Mouse (Mus musculus) kidney, embryonic 15.5 days (tissue): ENCODE results near the gene Sec22c. TPM values are rescaled to one million over a fixed set of nuclear protein-coding genes. Genes with fewer than 3 reads are reported as not detected.

Experiments
- ATAC-seq: fragments of 200-750 bp; cut with Nextera tagmentation; replicated peaks from 2 replicates; pipeline ENCODE4 v1.8.0; 2017; ENCODE audit warnings: moderate TSS enrichment; ENCODE audit not compliant: low FRiP score
- H3K27ac ChIP-seq: fragments of 300-500 bp; sonication (generic); 2 replicates; pipeline ENCODE4 v1.5.1; 2015; ENCODE audit warnings: mild to moderate bottlenecking, inconsistent platforms
- H3K27me3 ChIP-seq: fragments of 300-500 bp; sonication (generic); 2 replicates; pipeline ENCODE4 v1.6.1; 2015; ENCODE audit warnings: inconsistent platforms
- H3K36me3 ChIP-seq: fragments of 300-500 bp; sonication (generic); 2 replicates; pipeline ENCODE4 v1.6.1; 2015; ENCODE audit warnings: inconsistent platforms
- H3K4me1 ChIP-seq: fragments of 300-500 bp; sonication (generic); 2 replicates; pipeline ENCODE4 v1.6.1; 2015; ENCODE audit warnings: inconsistent platforms
- H3K4me2 ChIP-seq: fragments of 300-500 bp; sonication (generic); 2 replicates; pipeline ENCODE4 v1.6.1; 2015; ENCODE audit warnings: moderate library complexity, mild to moderate bottlenecking, inconsistent platforms
- H3K4me3 ChIP-seq: fragments of 300-500 bp; sonication (generic); replicated peaks from 2 replicates; pipeline ENCODE4 v1.5.1; 2015; ENCODE audit warnings: mild to moderate bottlenecking, inconsistent platforms
- H3K9ac ChIP-seq: fragments of 300-500 bp; sonication (generic); 2 replicates; pipeline ENCODE4 v1.6.1; 2015; ENCODE audit warnings: mild to moderate bottlenecking, inconsistent platforms
- H3K9me3 ChIP-seq: fragments of 300-500 bp; sonication (generic); replicated peaks from 2 replicates; pipeline ENCODE4 v1.6.1; 2016; ENCODE audit warnings: inconsistent platforms
- WGBS: fragments of 180-500 bp; shearing (Covaris S2); methylation state at CpG from one replicate; pipeline ENCODE4 v1.1.7; 2015; ENCODE audit warnings: mixed read lengths; 5-methylcytosine and 5-hydroxymethylcytosine counted together
- polyA plus RNA-seq: library from polyadenylated mRNA; unstranded; fragments of >200 nt; fragmentation: Nextera tagmentation; extraction: Ambion mirVana; gene quantifications from 2 replicates; pipeline ENCODE4 v1.2.1, GENCODE M21; 2015

Gene Sec22c
- polyA plus RNA-seq, 1 experiment from 2014 or later: 10.6 TPM

GRCm38 (mm10) chr9:121682037-121682680, 23.1 kb downstream of the Sec22c start:
- Histone ChIP-seq H3K4me1 (peaks cover 8% of the 10 kb centered on the region), H3K4me2 (no peak overlapping the region), H3K4me3 (no peak overlapping the region), H3K9me3 (no peaks in the 10 kb centered on the region), H3K27me3 (no peaks in the 10 kb centered on the region), H3K36me3 (peaks cover 35% of the 10 kb centered on the region), H3K9ac (no peak overlapping the region), H3K27ac (no peak overlapping the region)
- 77% methylated on average over 18 of the region's 18 CpGs for WGBS
- no peak for ATAC-seq

DNA sequence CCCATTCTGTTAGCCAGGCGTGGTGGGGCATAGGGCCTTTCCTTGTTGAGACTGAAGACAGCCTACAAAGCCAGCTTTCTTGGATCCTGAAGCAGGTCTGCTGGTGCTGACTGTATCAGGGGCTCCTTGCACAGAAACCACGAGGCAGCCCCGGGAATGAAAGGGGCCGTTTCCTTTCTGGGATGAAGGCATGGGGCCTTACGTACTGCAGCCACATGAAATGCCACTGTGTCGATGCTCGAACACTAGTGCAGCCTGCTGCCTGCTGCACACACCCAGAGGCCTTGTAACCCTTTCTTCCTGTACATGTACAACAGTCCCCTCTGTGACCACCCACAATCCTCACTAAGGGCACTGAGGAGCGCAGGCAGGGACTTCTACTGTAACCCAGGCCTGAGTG, 24.1 kb downstream of the Sec22c start:
- Histone ChIP-seq H3K27me3 (no peaks in the 10 kb centered on the region), H3K4me1 (peaks cover 12% of the 10 kb centered on the region), H3K4me2 (no peak overlapping the region), H3K9me3 (no peaks in the 10 kb centered on the region), H3K27ac (no peak overlapping the region), H3K9ac (no peak overlapping the region), H3K4me3 (no peak overlapping the region), H3K36me3 (peaks cover 32% of the 10 kb centered on the region)
- no peak for ATAC-seq
- WGBS: 74% methylated on average over 8 of the region's 8 CpGs

- Histone ChIP-seq H3K9ac (no peak overlapping the region), H3K9me3 (no peaks in the 10 kb centered on the region), H3K36me3 (peaks cover 22% of the 10 kb centered on the region), H3K4me2 (no peak overlapping the region), H3K4me1 (peaks cover 15% of the 10 kb centered on the region), H3K27ac (no peak overlapping the region), H3K27me3 (no peaks in the 10 kb centered on the region), H3K4me3 (no peak overlapping the region)
- 0 out of 2 replicates have a peak, but pooled peaks have one; percentile 49 for ATAC-seq
- WGBS: 24% methylated on average over 6 of the region's 6 CpGs
These were observed 25.7 kb downstream of the Sec22c start for GRCm38 (mm10) chr9:121679549-121679948.

DNA sequence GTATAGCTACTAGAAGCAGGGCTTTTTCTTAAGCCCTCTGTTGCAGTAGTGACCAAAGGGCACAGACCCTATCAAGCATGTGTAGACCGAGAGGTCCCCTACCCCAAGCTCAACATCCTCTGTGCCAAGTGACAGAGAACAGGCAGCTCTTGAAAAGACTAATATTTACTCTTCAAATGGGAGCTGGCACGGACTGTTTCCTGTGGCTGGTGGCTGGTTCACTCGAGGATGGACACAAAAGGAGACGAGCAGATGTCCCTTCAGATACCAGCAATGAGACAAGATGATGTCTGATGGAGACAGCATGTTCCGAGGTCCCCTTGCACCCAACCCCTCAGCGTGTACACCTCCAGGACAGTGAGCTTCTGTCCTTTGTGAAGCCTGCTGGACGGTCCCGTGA, 27.8 kb downstream of the Sec22c start:
- H3K4me3 ChIP-seq: no peak overlapping the region
- no peak overlapping the region for H3K4me2 ChIP-seq
- no peak overlapping the region for H3K27ac ChIP-seq
- H3K27me3 ChIP-seq: no peaks in the 10 kb centered on the region
- H3K9me3 ChIP-seq: no peaks in the 10 kb centered on the region
- no peak for ATAC-seq
- H3K36me3 ChIP-seq: peaks cover 8% of the 10 kb centered on the region; the same call in 1 of the 2 replicates
- peaks cover 17% of the 10 kb centered on the region for H3K4me1 ChIP-seq
- WGBS: 67% methylated on average over 8 of the region's 8 CpGs
- H3K9ac ChIP-seq: no peak overlapping the region

DNA sequence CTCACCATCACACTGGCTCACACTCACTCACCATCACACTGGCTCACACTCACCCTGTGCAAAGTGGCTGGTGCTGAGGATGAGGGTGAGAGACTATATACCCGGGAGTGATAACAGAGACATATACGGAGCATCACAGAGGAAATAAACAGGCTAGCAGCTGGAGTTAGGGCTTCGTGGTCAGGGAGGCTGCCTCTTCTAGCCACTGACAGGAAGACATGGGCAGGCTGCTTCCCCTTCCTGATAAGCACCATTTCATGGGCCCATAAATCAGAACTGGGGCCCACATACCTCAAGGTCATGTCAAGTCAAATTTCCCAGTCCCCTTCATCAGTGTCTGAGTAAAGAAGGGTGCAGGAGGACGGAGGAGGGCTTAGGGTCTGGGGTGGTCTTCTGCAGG, 28.2 kb downstream of the Sec22c start:
- Histone ChIP-seq H3K27me3 (no peaks in the 10 kb centered on the region), H3K4me3 (no peak overlapping the region), H3K27ac (no peak overlapping the region), H3K4me2 (no peak overlapping the region), H3K4me1 (peaks cover 21% of the 10 kb centered on the region), H3K9ac (no peak overlapping the region), H3K36me3 (0 out of 2 replicates have a peak, but pooled peaks cover 4% of the 10 kb centered on the region), H3K9me3 (no peaks in the 10 kb centered on the region)
- WGBS: 40% methylated on average over 4 of the region's 4 CpGs
- ATAC-seq: no peak

- Histone ChIP-seq H3K4me3 (no peak overlapping the region), H3K9me3 (no peaks in the 10 kb centered on the region), H3K4me2 (no peak overlapping the region), H3K36me3 (no peaks in the 10 kb centered on the region), H3K27ac (no peak overlapping the region), H3K4me1 (peaks cover 21% of the 10 kb centered on the region), H3K27me3 (peaks cover 8% of the 10 kb centered on the region), H3K9ac (no peak overlapping the region)
- 75% methylated on average over 2 of the region's 2 CpGs for WGBS
- ATAC-seq: no peak
These were observed 29.7 kb downstream of the Sec22c start for GRCm38 (mm10) chr9:121675556-121675955.

DNA sequence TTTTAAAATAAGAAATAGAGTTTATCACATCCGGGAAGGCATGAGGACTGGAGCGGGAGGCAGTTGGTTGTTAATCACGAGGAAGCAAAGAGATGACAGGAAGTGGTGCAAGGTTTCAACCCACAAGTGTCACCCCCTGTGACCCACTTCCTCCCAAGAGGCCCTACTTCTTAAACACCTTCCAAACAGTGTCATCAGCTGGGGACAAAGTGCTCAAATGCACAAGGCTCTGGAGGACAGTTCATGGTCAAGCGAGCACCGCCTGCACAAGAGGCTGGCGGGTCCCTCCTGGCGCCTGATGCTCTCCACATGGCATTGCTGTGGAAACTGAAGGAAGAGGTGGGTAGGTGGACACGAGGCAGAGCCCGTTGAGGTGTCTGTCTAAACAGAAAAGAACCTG, 30.3 kb downstream of the Sec22c start:
- 61% methylated on average over 9 of the region's 9 CpGs for WGBS
- ATAC-seq: no peak
- Histone ChIP-seq H3K27ac (no peak overlapping the region), H3K27me3 (peaks cover 13% of the 10 kb centered on the region), H3K4me2 (no peak overlapping the region), H3K4me3 (no peak overlapping the region), H3K9ac (no peak overlapping the region), H3K4me1 (peaks cover 23% of the 10 kb centered on the region), H3K36me3 (no peaks in the 10 kb centered on the region), H3K9me3 (no peaks in the 10 kb centered on the region)

DNA sequence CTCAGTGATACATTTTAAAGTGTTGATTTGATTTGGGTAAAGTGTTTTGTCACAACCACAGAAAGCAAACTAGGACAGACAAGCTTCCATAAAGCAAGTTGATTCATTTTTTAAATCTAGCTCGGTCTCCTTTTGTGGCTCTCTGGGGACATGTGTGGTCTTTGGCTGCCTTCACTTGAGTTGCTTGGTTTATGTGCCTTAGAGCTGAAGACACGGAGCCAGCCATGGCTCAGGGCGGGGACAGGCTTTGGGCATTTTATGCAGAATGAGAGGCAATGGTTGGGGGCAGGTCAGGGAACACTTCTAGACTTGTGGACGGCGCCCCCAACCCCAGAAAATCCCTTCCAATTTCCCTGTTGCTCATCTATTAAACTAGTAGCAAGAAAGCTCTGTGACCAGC, 31.6 kb downstream of the Sec22c start:
- Histone ChIP-seq H3K4me2 (no peak overlapping the region), H3K9ac (no peak overlapping the region), H3K36me3 (no peaks in the 10 kb centered on the region), H3K4me1 (peaks cover 28% of the 10 kb centered on the region), H3K9me3 (no peaks in the 10 kb centered on the region), H3K4me3 (no peak overlapping the region), H3K27ac (no peak overlapping the region), H3K27me3 (peaks cover 25% of the 10 kb centered on the region)
- ATAC-seq: no peak
- WGBS: 75% methylated on average over 5 of the region's 5 CpGs

- no peak overlapping the region for H3K27ac ChIP-seq
- WGBS: 53% methylated on average over 5 of the region's 5 CpGs
- no peak overlapping the region for H3K4me2 ChIP-seq
- peaks cover 28% of the 10 kb centered on the region for H3K4me1 ChIP-seq
- no peak for ATAC-seq
- no peak overlapping the region for H3K9ac ChIP-seq
- H3K36me3 ChIP-seq: no peaks in the 10 kb centered on the region
- no peak overlapping the region for H3K4me3 ChIP-seq
- no peaks in the 10 kb centered on the region for H3K9me3 ChIP-seq
- H3K27me3 ChIP-seq: peaks cover 39% of the 10 kb centered on the region
These were observed 33.0 kb downstream of the Sec22c start for GRCm38 (mm10) chr9:121672311-121672710.

DNA sequence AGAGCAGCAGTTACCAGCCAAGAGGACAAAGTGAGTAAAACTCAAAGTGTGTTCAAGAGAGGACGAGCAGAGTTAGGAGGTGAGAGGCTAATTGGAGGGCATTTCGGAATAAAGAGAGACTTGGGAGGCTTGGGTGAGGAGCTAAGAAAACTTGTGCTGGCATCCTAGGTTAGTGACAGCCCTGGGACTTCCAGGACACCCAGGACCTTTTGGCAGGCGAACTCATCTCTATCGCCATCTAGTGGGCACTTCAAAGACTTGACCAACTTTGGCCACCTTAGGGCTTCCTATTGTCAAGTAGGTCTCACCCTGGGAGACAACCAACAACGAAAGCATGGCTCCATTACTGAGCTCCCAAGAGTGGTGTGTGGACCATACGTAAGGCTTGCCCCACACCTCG, 34.0 kb downstream of the Sec22c start:
- no peak overlapping the region for H3K4me2 ChIP-seq
- no peak overlapping the region for H3K4me3 ChIP-seq
- 22% methylated on average over 7 of the region's 7 CpGs for WGBS
- ATAC-seq: no peak
- H3K27me3 ChIP-seq: peaks cover 46% of the 10 kb centered on the region
- H3K36me3 ChIP-seq: no peaks in the 10 kb centered on the region
- peaks cover 33% of the 10 kb centered on the region for H3K4me1 ChIP-seq
- H3K9ac ChIP-seq: no peak overlapping the region
- H3K27ac ChIP-seq: no peak overlapping the region
- H3K9me3 ChIP-seq: no peaks in the 10 kb centered on the region

GRCm38 (mm10) chr9:121669348-121669791, 35.9 kb downstream of the Sec22c start:
- ATAC-seq: peak; percentile 76
- WGBS: 0% methylated on average over 28 of the region's 28 CpGs

DNA sequence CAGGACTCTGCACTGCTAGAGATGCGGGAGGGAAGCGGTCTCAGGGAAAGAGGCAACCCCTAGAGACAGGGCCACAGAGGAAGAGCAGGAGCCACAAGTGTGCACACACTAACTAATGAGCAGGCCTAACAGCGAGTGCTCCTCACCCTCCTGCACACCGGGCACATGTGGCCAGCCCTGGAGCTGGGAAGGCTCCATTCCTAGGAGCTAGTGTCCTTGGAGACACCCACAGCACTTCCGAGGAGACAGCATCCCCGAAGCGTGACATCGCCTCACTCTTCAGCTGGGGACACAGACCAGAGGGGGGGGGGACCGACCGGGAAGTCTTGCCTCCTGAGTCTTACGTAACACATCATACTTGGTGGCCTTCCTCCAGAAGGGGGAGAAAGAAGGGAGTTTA, 37.5 kb downstream of the Sec22c start:
- no peak overlapping the region for H3K9ac ChIP-seq
- ATAC-seq: no peak
- no peak overlapping the region for H3K4me3 ChIP-seq
- no peaks in the 10 kb centered on the region for H3K36me3 ChIP-seq
- H3K4me2 ChIP-seq: no peak overlapping the region
- peaks cover 30% of the 10 kb centered on the region for H3K4me1 ChIP-seq
- 85% methylated on average over 11 of the region's 11 CpGs for WGBS
- no peak overlapping the region for H3K27ac ChIP-seq
- H3K9me3 ChIP-seq: no peaks in the 10 kb centered on the region
- H3K27me3 ChIP-seq: peaks cover 64% of the 10 kb centered on the region

More at GRCm38 (mm10) chr9:121669348-121669791, 35.9 kb downstream of the Sec22c start:
- Histone ChIP-seq H3K27me3 (peaks cover 62% of the 10 kb centered on the region), H3K4me2 (peak overlapping the region; percentile 64), H3K4me1 (peaks cover 30% of the 10 kb centered on the region), H3K36me3 (no peaks in the 10 kb centered on the region), H3K27ac (no peak overlapping the region), H3K9me3 (no peaks in the 10 kb centered on the region), H3K9ac (peak overlapping the region; percentile 12; the same call in 1 of the 2 replicates), H3K4me3 (peak overlapping the region; percentile 30)
